In genomic region chr17:84814905-84815304, GRCm38 (mm10) we compare ENCODE assay signal across 18 mouse cellular contexts.
"Had no signal": no experiment of that assay in that cellular context is flagged by ENCODE, and none has a peak within 500 bp of the region (broad histone marks: within the 10 kb centered on the region; RNA-seq: fewer than 3 reads in every experiment).

No protein-coding gene starts in this region.

- H3K4me1 ChIP-seq: limb, embryonic 12.5 days; liver, embryonic 13.5 days; lung, embryonic 15.5 days; megakaryocyte, embryonic 14.5 days; neural tube, embryonic 12.5 days; stomach, embryonic 15.5 days had no signal

- H3K9ac ChIP-seq: limb, embryonic 12.5 days; liver, embryonic 13.5 days; liver, postnatal 0 days; lung, embryonic 15.5 days; midbrain, embryonic 15.5 days; neural tube, embryonic 12.5 days; stomach, embryonic 15.5 days had no signal

- ATAC-seq: liver, postnatal 0 days; midbrain, embryonic 15.5 days had no signal

- H3K27me3 ChIP-seq: limb, embryonic 12.5 days; lung, embryonic 15.5 days; midbrain, embryonic 15.5 days; neural tube, embryonic 12.5 days; stomach, embryonic 15.5 days had no signal

- DNase-seq: kidney, postnatal 10 days; kidney, postnatal 4 days; liver; liver, embryonic 13.5 days; liver, postnatal 0 days; lung, postnatal 14 days; right cerebral cortex, postnatal 14 days; thymus, adult 2 months; thymus, postnatal 36 days had no signal

- H3K4me2 ChIP-seq: limb, embryonic 12.5 days; liver, embryonic 13.5 days; lung, embryonic 15.5 days; midbrain, embryonic 11.5 days; midbrain, embryonic 15.5 days; neural tube, embryonic 12.5 days; stomach, embryonic 15.5 days had no signal

- H3K9me3 ChIP-seq: limb, embryonic 12.5 days; liver, embryonic 13.5 days; lung, embryonic 15.5 days; megakaryocyte, embryonic 14.5 days; midbrain, embryonic 15.5 days; neural tube, embryonic 12.5 days; stomach, embryonic 15.5 days had no signal

- H3K27ac ChIP-seq: layer of hippocampus, adult 2 months; limb, embryonic 12.5 days; liver, embryonic 13.5 days; lung, embryonic 15.5 days; macrophage; midbrain, embryonic 15.5 days; neural tube, embryonic 12.5 days; stomach, embryonic 15.5 days had no signal

- H3K4me3 ChIP-seq: layer of hippocampus, adult 2 months; limb, embryonic 12.5 days; liver, embryonic 13.5 days; lung, embryonic 15.5 days; megakaryocyte, embryonic 14.5 days; midbrain, embryonic 15.5 days; neural tube, embryonic 12.5 days; stomach, embryonic 15.5 days had no signal

- H3K36me3 ChIP-seq: limb, embryonic 12.5 days; liver, embryonic 13.5 days; lung, embryonic 15.5 days; midbrain, embryonic 15.5 days; neural tube, embryonic 12.5 days; stomach, embryonic 15.5 days had no signal
